Mouse (Mus musculus) forebrain, embryonic 13.5 days (tissue): ENCODE results near the gene Eif1ax. TPM values are rescaled to one million over a fixed set of nuclear protein-coding genes. Genes with fewer than 3 reads are reported as not detected.

ENCODE experiments used
- polyA plus RNA-seq: library from polyadenylated mRNA; unstranded; fragments of >200 nt; fragmentation: Nextera tagmentation; extraction: Ambion mirVana; gene quantifications from 2 replicates; pipeline ENCODE4 v1.2.1, GENCODE M21; 2015

The Eif1ax gene
- polyA plus RNA-seq, 1 experiment from 2014 or later, result 179 TPM

Other genes starting within 250 kb of the Eif1ax start
- 3.4 and 4.8 TPM in 2 replicates for gene Rps6ka3, start 161.9 kb upstream of the Eif1ax start, polyA plus RNA-seq
- gene Map7d2, start 42.4 kb downstream of the Eif1ax start, polyA plus RNA-seq, result 12.2 and 14.6 TPM in 2 replicates
- gene Bclaf3, start 154.5 kb downstream of the Eif1ax start, polyA plus RNA-seq, result 32.4 and 34.7 TPM in 2 replicates